Mouse (Mus musculus): Measurements from ENCODE around the gene Fcer1g.

Gene Fcer1g

GRCm38 (mm10) chr1:171234126-171234525, at the start of gene Fcer1g:
Gene Fcer1g, minus strand, starts transcription at chr1:171234365.
- no peak for DNase-seq (ENCODE audit: low spot score)

GRCm38 (mm10) chr1:171283188-171284160, 49.3 kb upstream of the Fcer1g start:
- no peak for DNase-seq (ENCODE audit: low spot score)

GRCm38 (mm10) chr1:171282086-171282805, 48.1 kb upstream of the Fcer1g start:
- no peak for DNase-seq (ENCODE audit: low spot score)

- DNase-seq (ENCODE audit: low spot score) = no peak
Observed at GRCm38 (mm10) chr1:171281528-171281923, 47.4 kb upstream of the Fcer1g start.

GRCm38 (mm10) chr1:171280916-171281527, 46.9 kb upstream of the Fcer1g start, which contains the start of gene Ppox:
Gene Ppox, minus strand, starts transcription at chr1:171281186.
- DNase-seq (ENCODE audit: low spot score) = peak; percentile 97

GRCm38 (mm10) chr1:171280250-171280915, 46.2 kb upstream of the Fcer1g start:
- DNase-seq (ENCODE audit: low spot score) = peak; percentile 71

GRCm38 (mm10) chr1:171279721-171280120, 45.6 kb upstream of the Fcer1g start:
- DNase-seq (ENCODE audit: low spot score) = no peak

GRCm38 (mm10) chr1:171279012-171279705, 45.0 kb upstream of the Fcer1g start:
- DNase-seq (ENCODE audit: low spot score) = no peak

GRCm38 (mm10) chr1:171278436-171278835, 44.3 kb upstream of the Fcer1g start:
- DNase-seq (ENCODE audit: low spot score) = no peak

GRCm38 (mm10) chr1:171277736-171278135, 43.6 kb upstream of the Fcer1g start:
- DNase-seq (ENCODE audit: low spot score) = no peak

- DNase-seq (ENCODE audit: low spot score) = no peak
Observed at GRCm38 (mm10) chr1:171276110-171276748, 42.1 kb upstream of the Fcer1g start.

- DNase-seq (ENCODE audit: low spot score) = no peak
Observed at GRCm38 (mm10) chr1:171275144-171275734, 41.1 kb upstream of the Fcer1g start.

GRCm38 (mm10) chr1:171274171-171274570, 40.0 kb upstream of the Fcer1g start:
- DNase-seq (ENCODE audit: low spot score) = no peak

- no peak for DNase-seq (ENCODE audit: low spot score)
Observed at GRCm38 (mm10) chr1:171272086-171272485, 37.9 kb upstream of the Fcer1g start.

- no peak for DNase-seq (ENCODE audit: low spot score)
Observed at GRCm38 (mm10) chr1:171271622-171272021, 37.5 kb upstream of the Fcer1g start.

GRCm38 (mm10) chr1:171271196-171271595, 37.0 kb upstream of the Fcer1g start:
- no peak for DNase-seq (ENCODE audit: low spot score)

GRCm38 (mm10) chr1:171270573-171270900, 36.4 kb upstream of the Fcer1g start:
- no peak for DNase-seq (ENCODE audit: low spot score)

GRCm38 (mm10) chr1:171269848-171270572, 35.8 kb upstream of the Fcer1g start, which contains the start of gene B4galt3:
Gene B4galt3, plus strand, starts transcription at chr1:171270328.
- peak; percentile 94 for DNase-seq (ENCODE audit: low spot score)

GRCm38 (mm10) chr1:171268341-171268740, 34.2 kb upstream of the Fcer1g start:
- no peak for DNase-seq (ENCODE audit: low spot score)
